26 mouse cellular contexts compared by ENCODE assay signal in the genomic region with DNA sequence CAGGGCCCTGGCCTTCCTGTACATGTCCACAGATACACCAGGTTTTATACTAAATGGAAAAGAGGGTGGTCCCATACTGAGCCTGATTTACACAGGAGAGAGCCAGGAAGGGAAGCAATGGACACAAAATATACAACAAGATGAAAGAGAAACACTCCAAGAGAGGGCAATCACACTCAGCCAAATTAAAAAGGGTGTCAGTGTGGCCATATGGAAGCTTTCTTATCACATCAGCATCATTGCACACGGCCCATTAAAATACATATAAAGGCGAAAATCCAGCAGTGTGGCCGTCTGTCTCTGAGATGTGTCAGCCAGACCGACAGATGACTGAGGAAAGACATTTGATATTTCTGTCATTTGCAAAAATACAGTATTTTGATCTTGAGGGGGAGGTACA. TPM values are rescaled to one million over a fixed set of nuclear protein-coding genes. Genes with fewer than 3 reads are reported as not detected.
"Had no signal": no experiment of that assay in that cellular context is flagged by ENCODE, and none has a peak within 500 bp of the region (broad histone marks: within the 10 kb centered on the region; RNA-seq: fewer than 3 reads in every experiment).

No protein-coding gene starts in this region.

- H3K4me2 ChIP-seq: limb, embryonic 12.5 days; limb, embryonic 15.5 days; liver, embryonic 11.5 days; lung, embryonic 14.5 days; midbrain, embryonic 11.5 days; midbrain, embryonic 15.5 days; neural tube, embryonic 15.5 days had no signal

- H3K36me3 ChIP-seq: limb, embryonic 12.5 days; limb, embryonic 15.5 days; midbrain, embryonic 15.5 days; neural tube, embryonic 15.5 days had no signal

- H3K27me3 ChIP-seq: limb, embryonic 12.5 days; limb, embryonic 15.5 days; midbrain, embryonic 15.5 days; neural tube, embryonic 15.5 days had no signal

- H3K9ac ChIP-seq: limb, embryonic 12.5 days; limb, embryonic 15.5 days; liver, embryonic 14.5 days; liver, postnatal 0 days; lung, embryonic 14.5 days; midbrain, embryonic 15.5 days; neural tube, embryonic 15.5 days had no signal

- H3K4me3 ChIP-seq: limb, embryonic 12.5 days; limb, embryonic 15.5 days; midbrain, embryonic 15.5 days; myocyte; neural tube, embryonic 15.5 days had no signal

- DNase-seq: kidney, adult 9 months; kidney, postnatal 14 days; kidney, postnatal 4 days; left cerebral cortex, postnatal 4 days; liver, postnatal 0 days; lung, embryonic 14.5 days; lung, postnatal 4 days; right cerebral cortex, adult 18-20 months; right cerebral cortex, postnatal 14 days; right cerebral cortex, postnatal 4 days; thymus, adult 2 months; thymus, postnatal 14 days; thymus, postnatal 4 days had no signal

- H3K27ac ChIP-seq: limb, embryonic 12.5 days; limb, embryonic 15.5 days; liver, embryonic 14.5 days; midbrain, embryonic 15.5 days; neural tube, embryonic 15.5 days; stomach, postnatal 0 days had no signal

- H3K4me1 ChIP-seq: limb, embryonic 12.5 days had no signal

- H3K9me3 ChIP-seq: limb, embryonic 12.5 days; limb, embryonic 15.5 days; midbrain, embryonic 15.5 days; neural tube, embryonic 15.5 days had no signal

- ATAC-seq: liver, postnatal 0 days; lung, postnatal 0 days; midbrain, embryonic 15.5 days had no signal

RNA-seq across cellular contexts. Expression of gene Baiap2l1, which starts 54.9 kb away (rescaled TPM):
- total RNA-seq: megakaryocyte progenitor cell, adult 5-6 weeks; megakaryocyte-erythroid progenitor cell, adult 5-6 weeks; monocyte, adult 5-6 weeks had no signal
